Mouse (Mus musculus) kidney, adult 2 months (tissue): Measurements from ENCODE around the gene Cd200r3. TPM values are rescaled to one million over a fixed set of nuclear protein-coding genes. Genes with fewer than 3 reads are reported as not detected.

Experiments
- DNase-seq: peaks from one replicate; pipeline ENCODE4 v3.0.0; 2021
- H3K27ac ChIP-seq: fragments of 200-500 bp; 2 replicates; pipeline ENCODE4 v1.5.1; 2012; ENCODE audit warnings: low read depth, low read length, control low read depth, inconsistent platforms; ENCODE audit not compliant: insufficient read depth
- H3K27me3 ChIP-seq: fragments of 200-500 bp; replicated peaks from 2 replicates; pipeline ENCODE4 v1.6.1; 2012; ENCODE audit warnings: mild to moderate bottlenecking, moderate library complexity, low read length, inconsistent platforms; ENCODE audit not compliant: control insufficient read depth, insufficient read depth
- H3K36me3 ChIP-seq: fragments of 200-500 bp; 2 replicates; pipeline ENCODE4 v1.6.1; 2012; ENCODE audit warnings: mild to moderate bottlenecking, moderate library complexity, low read length, inconsistent platforms; ENCODE audit not compliant: control insufficient read depth, insufficient read depth
- H3K4me1 ChIP-seq: fragments of 200-500 bp; 2 replicates; pipeline ENCODE4 v1.6.1; 2011; ENCODE audit warnings: low read length; ENCODE audit not compliant: control insufficient read depth, insufficient read depth
- H3K4me3 ChIP-seq: fragments of 200-500 bp; 2 replicates; pipeline ENCODE4 v1.5.1; 2011; ENCODE audit warnings: mild to moderate bottlenecking, low read depth, low read length, control low read depth; ENCODE audit not compliant: insufficient read depth
- CTCF ChIP-seq: fragments of 200-500 bp; conservative IDR thresholded peaks from 2 replicates; pipeline ENCODE4 v1.5.1; 2011; ENCODE audit warnings: low read depth, mild to moderate bottlenecking, control low read depth, low read length, moderate library complexity, mixed read lengths; ENCODE audit not compliant: insufficient read depth, insufficient read length
- POLR2A ChIP-seq: fragments of 200-500 bp; IDR thresholded peaks from one replicate; pipeline ENCODE4 v1.6.1; 2011; ENCODE audit warnings: low read depth, low read length, control low read depth
- WGBS: fragments of 180-500 bp; shearing (Covaris S2); methylation state at CpG from one replicate; pipeline ENCODE4 v1.1.7; 2018; 5-methylcytosine and 5-hydroxymethylcytosine counted together
- polyA plus RNA-seq: library from polyadenylated mRNA; depleted of rRNA; stranded (reverse); fragments of >200 nt; gene quantifications from 2 replicates; pipeline ENCODE4 v1.2.3, GENCODE M21; 2012

Cd200r3 gene
- polyA plus RNA-seq, 1 experiment: 0.14 TPM

DNA sequence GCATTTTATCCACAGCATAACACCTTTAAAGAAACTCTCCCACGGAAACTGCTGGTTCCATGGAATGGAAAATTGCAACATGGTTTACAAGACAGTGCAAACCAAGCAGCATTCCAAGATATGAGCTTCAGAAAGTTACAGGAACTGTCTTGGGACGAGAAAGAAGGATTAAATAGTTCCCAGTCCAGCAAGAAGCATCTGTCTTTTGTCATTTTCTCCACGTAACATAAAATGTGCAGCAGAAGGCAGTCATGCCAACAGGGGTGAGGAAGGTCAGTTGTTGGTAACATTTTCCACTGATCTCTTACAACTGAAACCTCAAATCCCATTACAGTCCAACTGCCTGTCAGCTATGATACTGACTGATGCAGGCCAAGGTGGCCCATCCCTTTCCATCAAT is 22.4 kb downstream of the Cd200r3 start:
- Histone ChIP-seq H3K4me3 (no peak overlapping the region), H3K27me3 (no peaks in the 10 kb centered on the region), H3K27ac (no peak overlapping the region), H3K4me1 (no peaks in the 10 kb centered on the region), H3K36me3 (no peaks in the 10 kb centered on the region)
- WGBS: 61% methylated on average over 3 of the region's 3 CpGs
- DNase-seq: no peak
- TF ChIP-seq CTCF: no peak
- no peak for TF ChIP-seq POLR2A

DNA sequence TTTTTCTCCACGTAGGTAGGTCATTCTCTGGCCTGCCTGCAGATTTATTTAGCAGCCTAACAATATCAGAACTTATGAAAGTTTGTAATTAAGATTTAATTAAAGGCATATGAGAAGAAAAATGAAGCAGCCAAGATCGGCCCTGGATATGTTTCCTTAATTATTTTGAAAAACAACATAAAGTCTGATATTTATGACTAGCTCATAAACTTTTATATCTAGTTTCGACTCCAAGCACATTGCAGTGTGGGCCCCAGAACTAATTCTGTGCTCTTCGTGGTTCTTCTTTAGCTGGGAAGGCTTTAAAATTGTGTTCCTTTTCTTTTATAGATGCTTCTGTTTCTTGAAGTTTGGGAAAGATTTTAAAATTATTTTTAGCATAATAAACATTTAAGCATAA is 23.4 kb downstream of the Cd200r3 start:
- no peak for DNase-seq
- H3K27me3 ChIP-seq: no peaks in the 10 kb centered on the region
- no peaks in the 10 kb centered on the region for H3K36me3 ChIP-seq
- TF ChIP-seq POLR2A (no peak), CTCF (no peak)
- H3K4me3 ChIP-seq: no peak overlapping the region
- no peak overlapping the region for H3K27ac ChIP-seq
- 54% methylated on average over 4 of the region's 4 CpGs for WGBS
- H3K4me1 ChIP-seq: no peaks in the 10 kb centered on the region

DNA sequence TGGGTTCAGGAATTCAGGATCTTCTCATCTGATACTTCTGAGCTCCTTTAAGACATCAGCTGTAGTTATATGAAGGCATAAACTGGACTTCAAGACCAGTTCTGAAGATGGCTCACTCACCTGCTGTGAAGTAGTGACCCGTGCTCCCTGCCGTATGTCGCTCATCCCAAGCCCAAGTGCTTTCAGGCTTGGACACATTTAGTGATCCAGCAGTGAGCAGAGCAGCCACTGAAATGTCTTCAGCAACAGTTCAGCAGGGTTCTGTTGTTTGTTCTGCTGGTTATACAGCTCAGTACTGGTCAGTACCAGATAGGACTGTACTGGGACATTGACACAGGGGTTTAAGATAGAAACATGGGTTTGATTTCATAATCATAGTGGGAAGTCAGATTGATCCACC is 24.6 kb downstream of the Cd200r3 start:
- no peaks in the 10 kb centered on the region for H3K27me3 ChIP-seq
- H3K4me3 ChIP-seq: no peak overlapping the region
- no peak for DNase-seq
- TF ChIP-seq POLR2A (no peak), CTCF (no peak)
- H3K36me3 ChIP-seq: no peaks in the 10 kb centered on the region
- H3K4me1 ChIP-seq: no peaks in the 10 kb centered on the region
- peak overlapping the region; percentile 38; the same call in 1 of the 2 replicates for H3K27ac ChIP-seq
- 86% methylated on average over 3 of the region's 3 CpGs for WGBS

DNA sequence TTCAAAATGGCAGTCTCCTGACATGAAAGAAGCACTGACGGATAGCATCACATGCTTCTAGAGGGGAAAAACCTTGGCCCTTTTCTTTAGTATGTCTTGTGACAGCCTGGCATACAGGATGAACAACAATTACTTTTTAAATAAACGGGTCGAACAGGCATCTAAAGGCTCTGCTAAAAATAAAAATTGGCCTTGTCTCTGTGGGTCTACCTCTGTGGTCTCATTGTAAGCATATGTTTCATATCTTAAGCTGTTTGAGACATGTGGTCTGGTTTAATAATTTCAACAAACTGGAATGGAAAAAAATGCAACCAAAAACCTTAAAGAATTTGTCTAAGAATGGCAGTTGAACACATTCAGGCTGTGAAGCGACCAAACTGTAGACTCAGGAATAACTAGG is 27.4 kb downstream of the Cd200r3 start:
- no peaks in the 10 kb centered on the region for H3K4me1 ChIP-seq
- no peak for DNase-seq
- WGBS: 70% methylated on average over 4 of the region's 4 CpGs
- no peak for TF ChIP-seq CTCF
- no peak for TF ChIP-seq POLR2A
- no peak overlapping the region for H3K4me3 ChIP-seq
- no peak overlapping the region for H3K27ac ChIP-seq
- H3K27me3 ChIP-seq: no peaks in the 10 kb centered on the region
- no peaks in the 10 kb centered on the region for H3K36me3 ChIP-seq

DNA sequence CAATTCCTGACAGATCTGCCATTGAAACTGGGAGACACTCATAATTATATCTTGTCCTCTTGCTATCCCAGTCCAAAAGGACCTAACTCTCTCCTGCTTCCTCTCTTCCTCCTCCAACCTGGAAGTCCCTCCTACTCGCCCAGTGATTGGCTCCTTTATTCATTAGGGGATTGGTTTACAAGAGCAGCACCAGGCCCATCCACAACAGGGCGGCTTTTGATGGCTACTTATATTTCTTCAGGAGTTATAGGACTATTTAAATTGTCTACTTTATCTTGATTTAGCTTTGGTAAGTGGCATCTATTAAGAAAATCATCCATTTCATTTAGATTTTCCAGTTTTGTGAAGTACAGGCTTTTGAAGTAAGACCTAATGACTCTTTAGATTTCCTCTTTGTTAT is 30.6 kb downstream of the Cd200r3 start:
- 70% methylated on average over 2 of the region's 2 CpGs for WGBS
- no peaks in the 10 kb centered on the region for H3K4me1 ChIP-seq
- no peak overlapping the region for H3K4me3 ChIP-seq
- TF ChIP-seq CTCF (no peak), POLR2A (no peak)
- no peaks in the 10 kb centered on the region for H3K27me3 ChIP-seq
- no peak overlapping the region for H3K27ac ChIP-seq
- no peak for DNase-seq
- no peaks in the 10 kb centered on the region for H3K36me3 ChIP-seq

DNA sequence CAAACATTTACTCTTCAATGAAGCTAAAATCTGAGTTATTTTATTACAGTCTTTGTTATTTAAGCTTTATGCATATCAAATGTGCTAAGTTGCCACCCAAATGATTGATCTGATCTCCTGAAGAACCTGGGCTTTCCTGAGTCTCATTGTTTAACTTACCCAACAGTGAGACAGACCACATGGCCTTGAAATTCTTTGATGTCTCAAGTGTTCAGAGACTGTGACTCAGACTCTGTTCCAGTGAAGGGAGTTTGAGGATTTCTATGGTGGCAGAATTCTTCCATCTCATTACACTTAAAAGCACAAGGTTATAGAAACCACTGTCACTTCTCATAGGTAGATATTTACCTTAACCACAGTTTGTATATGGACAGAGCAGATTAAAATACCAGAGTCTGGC is 32.6 kb downstream of the Cd200r3 start:
- Histone ChIP-seq H3K4me1 (no peaks in the 10 kb centered on the region), H3K4me3 (no peak overlapping the region), H3K27ac (no peak overlapping the region), H3K36me3 (no peaks in the 10 kb centered on the region), H3K27me3 (no peaks in the 10 kb centered on the region)
- TF ChIP-seq CTCF (no peak), POLR2A (no peak)
- no peak for DNase-seq

DNA sequence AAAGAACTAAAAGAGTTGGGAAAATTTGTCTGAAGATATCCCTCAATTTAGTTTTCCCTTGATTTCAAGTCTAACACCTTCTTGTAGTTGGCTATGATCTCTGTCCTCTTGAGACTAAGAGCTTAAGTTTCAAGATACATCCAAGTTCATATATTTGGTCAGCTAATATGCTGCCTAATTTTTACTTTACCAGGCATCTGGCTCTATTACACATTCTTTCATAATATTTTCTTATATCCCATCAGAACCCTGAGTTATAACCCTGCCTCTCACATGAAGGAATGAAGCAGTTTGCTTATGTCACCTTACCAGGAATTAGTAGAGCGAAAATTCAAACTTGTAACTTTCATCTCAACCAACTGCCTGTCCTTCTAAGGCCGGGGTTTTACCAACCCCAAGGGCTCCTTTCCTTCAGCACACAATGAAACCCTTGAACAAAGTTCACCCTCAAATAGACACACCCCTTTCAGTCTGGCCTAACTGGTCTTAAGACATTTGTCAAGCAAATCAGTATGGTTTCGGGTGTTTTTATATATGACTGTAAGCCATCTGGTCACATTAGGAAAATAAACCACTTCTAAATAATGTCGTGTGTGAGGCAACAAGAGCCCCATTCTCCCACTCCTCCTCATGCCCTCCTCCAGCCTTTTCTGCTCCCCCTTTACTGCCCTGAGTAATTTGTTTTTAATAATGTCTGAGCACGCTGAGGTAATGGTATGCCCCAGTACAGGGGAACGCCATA is 33.6 kb downstream of the Cd200r3 start:
- TF ChIP-seq CTCF (no peak), POLR2A (no peak)
- H3K4me1 ChIP-seq: no peaks in the 10 kb centered on the region
- no peaks in the 10 kb centered on the region for H3K36me3 ChIP-seq
- WGBS: 37% methylated on average over 6 of the region's 6 CpGs
- no peak for DNase-seq
- H3K27me3 ChIP-seq: no peaks in the 10 kb centered on the region
- no peak overlapping the region for H3K27ac ChIP-seq
- H3K4me3 ChIP-seq: no peak overlapping the region

DNA sequence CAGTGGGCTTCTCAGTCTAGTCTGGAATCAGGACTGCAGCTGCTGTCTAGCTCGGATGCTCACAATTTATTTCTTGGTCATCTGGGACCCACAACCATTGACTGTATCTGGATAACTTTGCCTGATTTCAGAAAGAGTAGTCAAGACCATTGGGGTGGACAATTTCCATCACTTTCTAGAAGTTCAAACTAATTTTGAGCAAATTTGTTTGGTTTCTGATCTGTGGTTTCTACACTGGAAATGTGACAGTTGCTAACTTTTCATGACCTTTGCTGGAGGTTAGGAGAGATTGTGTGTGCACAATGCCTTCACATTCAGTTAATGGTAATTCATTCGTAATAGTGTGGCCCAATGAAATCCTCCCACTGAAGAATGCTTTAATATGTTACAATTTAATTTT is 34.7 kb downstream of the Cd200r3 start:
- H3K4me1 ChIP-seq: no peaks in the 10 kb centered on the region

More for the DNA sequence above, 34.7 kb downstream of the Cd200r3 start:
- Histone ChIP-seq H3K27ac (no peak overlapping the region), H3K27me3 (no peaks in the 10 kb centered on the region), H3K36me3 (no peaks in the 10 kb centered on the region), H3K4me3 (no peak overlapping the region)
- TF ChIP-seq POLR2A (no peak), CTCF (no peak)
- no peak for DNase-seq
- 83% methylated on average over 2 of the region's 2 CpGs for WGBS
